In genomic region chr15:97745331-97745730, GRCm38 (mm10) we compare ENCODE assay signal across 9 mouse cellular contexts. TPM values are rescaled to one million over a fixed set of nuclear protein-coding genes. Genes with fewer than 3 reads are reported as not detected.
DNase-seq lines count a peak whose midpoint lies in the region; ATAC-seq and TF ChIP-seq lines count a peak whose summit lies in the region.
"Had no signal": no experiment of that assay in that cellular context is flagged by ENCODE, and none has a peak within 500 bp of the region (broad histone marks: within the 10 kb centered on the region; RNA-seq: fewer than 3 reads in every experiment).

No protein-coding gene starts in this region.

- ATAC-seq in lung, embryonic 14.5 days (ENCODE audit: insufficient read depth) = peak; percentile 18; the same call in 1 of the 2 replicates
- ATAC-seq in midbrain, embryonic 15.5 days (replicated peaks) = no peak

- H3K9ac ChIP-seq in lung, embryonic 14.5 days = no peak overlapping the region
- no peak overlapping the region for H3K9ac ChIP-seq in midbrain, embryonic 15.5 days

- TF ChIP-seq CTCF in lung, embryonic 14.5 days (IDR thresholded peaks at IDR 0.05; ENCODE audit: low read depth) = no peak

- peak overlapping the region; percentile 46; the same call in 1 of the 2 replicates for H3K27ac ChIP-seq in lung, embryonic 14.5 days (ENCODE audit: low read depth)
- H3K27ac ChIP-seq in midbrain, embryonic 15.5 days = no peak overlapping the region

- H3K4me1 ChIP-seq in lung, embryonic 14.5 days (ENCODE audit: insufficient read depth) = peaks cover 8% of the 10 kb centered on the region
- H3K4me1 ChIP-seq in midbrain, embryonic 15.5 days = peaks cover 14% of the 10 kb centered on the region; the same call in 1 of the 2 replicates

- H3K36me3 ChIP-seq in lung, embryonic 14.5 days (ENCODE audit: insufficient read depth) = 0 out of 2 replicates have a peak, but pooled peaks cover 6% of the 10 kb centered on the region
- no peaks in the 10 kb centered on the region for H3K36me3 ChIP-seq in midbrain, embryonic 15.5 days (replicated peaks)

- H3K4me2 ChIP-seq in lung, embryonic 14.5 days = no peak overlapping the region
- H3K4me2 ChIP-seq in midbrain, embryonic 15.5 days = no peak overlapping the region

- DNase-seq in lung, embryonic 14.5 days = no peak
- DNase-seq in lung, postnatal 36 days = no peak
- DNase-seq in adrenal gland, postnatal 10 days = peak; percentile 90
- peak; percentile 84 to 91 for DNase-seq in heart, adult 18-20 months
- DNase-seq in kidney, postnatal 14 days = peak; percentile 79
- no peak for DNase-seq in retina, embryonic 14.5 days (ENCODE audit: low spot score)
- DNase-seq in spleen, adult 12 weeks (ENCODE audit: low spot score) = no peak

- WGBS in lung, embryonic 14.5 days = 50% methylated on average over 10 of the region's 10 CpGs
- 76% methylated on average over 10 of the region's 10 CpGs for WGBS in midbrain, embryonic 15.5 days

- H3K9me3 ChIP-seq in lung, embryonic 14.5 days (ENCODE audit: low read depth, low read length) = no peaks in the 10 kb centered on the region
- H3K9me3 ChIP-seq in midbrain, embryonic 15.5 days = no peaks in the 10 kb centered on the region
- H3K9me3 ChIP-seq: megakaryocyte, embryonic 14.5 days had no signal

- H3K4me3 ChIP-seq in lung, embryonic 14.5 days (ENCODE audit: low read depth, low read length) = no peak overlapping the region
- H3K4me3 ChIP-seq in midbrain, embryonic 15.5 days = no peak overlapping the region
- H3K4me3 ChIP-seq: megakaryocyte, embryonic 14.5 days had no signal

- no peaks in the 10 kb centered on the region for H3K27me3 ChIP-seq in lung, embryonic 14.5 days (ENCODE audit: insufficient read depth, low read length)
- H3K27me3 ChIP-seq in midbrain, embryonic 15.5 days (replicated peaks) = 0 out of 2 replicates have a peak, but pooled peaks cover 5% of the 10 kb centered on the region

RNA-seq across cellular contexts. Expression of gene Endou, which starts 14.2 kb away (rescaled TPM):
- polyA plus RNA-seq in lung, embryonic 14.5 days (2014; fragmentation: Nextera tagmentation; extraction: Ambion mirVana) = 0.20 TPM in 1 of 2 replicates, not detected in the other
- total RNA-seq in adrenal gland, postnatal 10 days (2021) = 1 to 10 TPM; 1.1 to 1.2 TPM
- total RNA-seq in heart, adult 18-20 months (2021) = 1 to 10 TPM; 1.3 to 1.8 TPM
- polyA plus RNA-seq in midbrain, embryonic 15.5 days (2015; fragmentation: Nextera tagmentation; extraction: Ambion mirVana) = 0.17 and 0.27 TPM in 2 replicates

RNA-seq across cellular contexts. Expression of gene Rapgef3, which starts 22.4 kb away (rescaled TPM):
- polyA plus RNA-seq in lung, embryonic 14.5 days (2014; fragmentation: Nextera tagmentation; extraction: Ambion mirVana) = 14.3 and 17.5 TPM in 2 replicates
- 10 to 100 TPM; 22.1 to 24.2 TPM for total RNA-seq in adrenal gland, postnatal 10 days (2021)
- 10 to 100 TPM; 21.8 to 23.3 TPM for total RNA-seq in heart, adult 18-20 months (2021)
- polyA plus RNA-seq in midbrain, embryonic 15.5 days (2015; fragmentation: Nextera tagmentation; extraction: Ambion mirVana) = 15.4 and 16.8 TPM in 2 replicates

RNA-seq across cellular contexts. Expression of gene Slc48a1, which starts 33.0 kb away (rescaled TPM):
- 25.3 and 32.7 TPM in 2 replicates for polyA plus RNA-seq in lung, embryonic 14.5 days (2014; fragmentation: Nextera tagmentation; extraction: Ambion mirVana)
- total RNA-seq in adrenal gland, postnatal 10 days (2021) = 10 to 100 TPM; 66.1 to 78.6 TPM
- 10 to 100 TPM; 57.9 to 69.7 TPM for total RNA-seq in heart, adult 18-20 months (2021)
- polyA plus RNA-seq in midbrain, embryonic 15.5 days (2015; fragmentation: Nextera tagmentation; extraction: Ambion mirVana) = 85.7 and 90.1 TPM in 2 replicates

RNA-seq across cellular contexts. Expression of gene Rpap3, which starts 39.7 kb away (rescaled TPM):
- polyA plus RNA-seq in lung, embryonic 14.5 days (2014; fragmentation: Nextera tagmentation; extraction: Ambion mirVana) = 37.8 and 40.7 TPM in 2 replicates
- total RNA-seq in adrenal gland, postnatal 10 days (2021) = 10 to 100 TPM; 14.1 to 18.8 TPM
- total RNA-seq in heart, adult 18-20 months (2021) = 10 to 100 TPM; 14.5 to 15.7 TPM
- polyA plus RNA-seq in midbrain, embryonic 15.5 days (2015; fragmentation: Nextera tagmentation; extraction: Ambion mirVana) = 31.1 and 33.7 TPM in 2 replicates

Comparison
In these comparisons a context has a peak if more than half of its experiments do, and no peak if none do; other contexts are left out.
1. DNase-seq: peak in adrenal gland, postnatal 10 days (single experiment), heart, adult 18-20 months (2 of 2) and kidney, postnatal 14 days (single experiment); none in lung, embryonic 14.5 days (single experiment), lung, postnatal 36 days (single experiment), retina, embryonic 14.5 days (single experiment) and spleen, adult 12 weeks (single experiment).